In genomic region chr17:51812261-51812941, GRCm38 (mm10) we compare ENCODE assay signal across 8 mouse cellular contexts. TPM values are rescaled to one million over a fixed set of nuclear protein-coding genes. Genes with fewer than 3 reads are reported as not detected.
DNase-seq lines count a peak whose midpoint lies in the region; ATAC-seq and TF ChIP-seq lines count a peak whose summit lies in the region.

No protein-coding gene starts in this region.

- no peak for TF ChIP-seq POLR2A in embryonic fibroblast, embryonic 13.5 days (IDR thresholded peaks at IDR 0.05; ENCODE audit: low read depth, low read length)

- H3K27ac ChIP-seq in lung, embryonic 15.5 days, result peak overlapping the region; percentile 78
- no peak overlapping the region for H3K27ac ChIP-seq in embryonic fibroblast, embryonic 13.5 days (ENCODE audit: insufficient read depth, low read length)
- H3K27ac ChIP-seq in hindbrain, embryonic 15.5 days (replicated peaks), result peak overlapping the region; percentile 94

- H3K4me2 ChIP-seq in lung, embryonic 15.5 days, result peak overlapping the region; percentile 92
- peak overlapping the region; percentile 87 for H3K4me2 ChIP-seq in hindbrain, embryonic 15.5 days

- peak overlapping the region; percentile 90 for H3K4me3 ChIP-seq in lung, embryonic 15.5 days
- H3K4me3 ChIP-seq in embryonic fibroblast, embryonic 13.5 days (ENCODE audit: insufficient read depth, low read length), result peak overlapping the region; percentile 74
- peak overlapping the region; percentile 81 for H3K4me3 ChIP-seq in hindbrain, embryonic 15.5 days

- WGBS in lung, embryonic 15.5 days, result under 1% methylated on average over 31 of the region's 48 CpGs
- WGBS in hindbrain, embryonic 15.5 days, result 0% methylated on average over 38 of the region's 48 CpGs

- H3K4me1 ChIP-seq in lung, embryonic 15.5 days, result peaks cover 7% of the 10 kb centered on the region; the same call in 1 of the 2 replicates
- peaks cover under 1% of the 10 kb centered on the region; the same call in 1 of the 2 replicates for H3K4me1 ChIP-seq in embryonic fibroblast, embryonic 13.5 days (ENCODE audit: control insufficient read depth, insufficient read depth, low read length)
- H3K4me1 ChIP-seq in hindbrain, embryonic 15.5 days (replicated peaks), result peaks cover 26% of the 10 kb centered on the region

- H3K36me3 ChIP-seq in lung, embryonic 15.5 days, result no peaks in the 10 kb centered on the region
- H3K36me3 ChIP-seq in hindbrain, embryonic 15.5 days, result no peaks in the 10 kb centered on the region

- no peaks in the 10 kb centered on the region for H3K9me3 ChIP-seq in lung, embryonic 15.5 days
- no peaks in the 10 kb centered on the region for H3K9me3 ChIP-seq in hindbrain, embryonic 15.5 days

- peak; percentile 21; the same call in 1 of the 2 replicates for ATAC-seq in lung, embryonic 15.5 days (ENCODE audit: borderline replicate concordance, extremely low read depth, low FRiP score, low TSS enrichment)
- peak; percentile 67 for ATAC-seq in hindbrain, embryonic 15.5 days (ENCODE audit: low FRiP score, low read depth)
- ATAC-seq in granulocyte monocyte progenitor cell, adult 5-6 weeks (replicated peaks; ENCODE audit: poor library complexity, severe bottlenecking), result no peak

- H3K9ac ChIP-seq in lung, embryonic 15.5 days, result peak overlapping the region; percentile 75
- peak overlapping the region; percentile 73 for H3K9ac ChIP-seq in hindbrain, embryonic 15.5 days

- TF ChIP-seq CTCF in embryonic fibroblast, embryonic 13.5 days (IDR thresholded peaks at IDR 0.05; ENCODE audit: borderline replicate concordance, insufficient read depth, low read length), result no peak

- peaks cover 8% of the 10 kb centered on the region; the same call in 1 of the 2 replicates for H3K27me3 ChIP-seq in lung, embryonic 15.5 days
- H3K27me3 ChIP-seq in hindbrain, embryonic 15.5 days, result no peaks in the 10 kb centered on the region

- no peak for DNase-seq in lung, postnatal 14 days
- peak; percentile 21 to 56 for DNase-seq in adrenal gland, postnatal 36 days
- DNase-seq in mesoderm, embryonic 11.5 days (ENCODE audit: low read depth, low spot score), result peak; percentile 65
- DNase-seq in thymus, adult 18-20 months, result peak; percentile 38 to 47

RNA-seq across cellular contexts. Expression of gene Satb1, which starts 20.7 kb away (rescaled TPM):
- 8.2 and 12.3 TPM in 2 replicates for polyA plus RNA-seq in lung, embryonic 15.5 days (2015; fragmentation: Nextera tagmentation; extraction: Ambion mirVana)
- total RNA-seq in adrenal gland, postnatal 36 days (2021), result 10 to 100 TPM; 16.1 to 21.4 TPM
- 6.2 and 6.5 TPM in 2 replicates for polyA plus RNA-seq in embryonic fibroblast, embryonic 13.5 days (2011; ENCODE audit: insufficient read length, low read depth, missing spikeins)
- 33.5 and 34.4 TPM in 2 replicates for polyA plus RNA-seq in hindbrain, embryonic 15.5 days (2015; fragmentation: Nextera tagmentation; extraction: Ambion mirVana)
- total RNA-seq in granulocyte monocyte progenitor cell, adult 5-6 weeks (2014; fragmentation: Nextera tagmentation), result 33.7 and 43.3 TPM in 2 replicates
- 12.1 and 16.2 TPM in 2 replicates for total RNA-seq in granulocyte monocyte progenitor cell, adult 5-6 weeks (2017)
